Mouse (Mus musculus): Measurements from ENCODE around the gene Ctnna2. TPM values are rescaled to one million over a fixed set of nuclear protein-coding genes. Genes with fewer than 3 reads are reported as not detected.

Gene Ctnna2
- polyA plus RNA-seq, 1 experiment from 2014 or later: 1.6 TPM

DNA sequence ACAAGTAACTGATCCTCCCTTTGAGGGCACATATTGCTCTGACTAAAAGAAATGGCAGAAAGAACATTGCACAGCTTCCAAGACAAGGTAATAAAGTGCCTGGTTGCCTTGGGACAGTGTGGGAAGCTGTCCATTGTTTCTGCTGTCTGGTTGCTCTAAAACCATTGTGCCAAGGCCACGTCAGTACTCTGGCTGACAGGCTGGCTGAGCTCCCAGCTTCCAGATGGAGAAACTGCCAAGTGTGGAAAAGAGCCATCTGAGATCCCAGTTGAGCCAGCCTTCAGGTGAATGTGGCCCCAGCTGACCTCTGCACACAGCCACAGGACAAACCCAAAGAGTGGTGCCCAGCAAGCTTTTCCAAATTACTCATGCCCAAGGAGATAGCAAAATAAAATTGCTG is 504.1 kb downstream of the Ctnna2 start:
- Histone ChIP-seq H3K27ac (no peak overlapping the region), H3K9ac (no peak overlapping the region), H3K9me3 (replicated peaks) (no peaks in the 10 kb centered on the region), H3K4me3 (no peak overlapping the region), H3K36me3 (no peaks in the 10 kb centered on the region), H3K27me3 (no peaks in the 10 kb centered on the region), H3K4me2 (no peak overlapping the region), H3K4me1 (replicated peaks) (no peaks in the 10 kb centered on the region)
- no peak for ATAC-seq (replicated peaks; ENCODE audit: insufficient number of reproducible peaks, insufficient read depth, low FRiP score, low read depth)
- WGBS: 22% methylated on average over 1 of the region's 1 CpGs

GRCm38 (mm10) chr6:77473256-77473655 is 506.2 kb downstream of the Ctnna2 start:
- no peak overlapping the region for H3K4me3 ChIP-seq
- 72% methylated on average over 7 of the region's 7 CpGs for WGBS
- no peak for ATAC-seq (replicated peaks; ENCODE audit: insufficient number of reproducible peaks, insufficient read depth, low FRiP score, low read depth)

DNA sequence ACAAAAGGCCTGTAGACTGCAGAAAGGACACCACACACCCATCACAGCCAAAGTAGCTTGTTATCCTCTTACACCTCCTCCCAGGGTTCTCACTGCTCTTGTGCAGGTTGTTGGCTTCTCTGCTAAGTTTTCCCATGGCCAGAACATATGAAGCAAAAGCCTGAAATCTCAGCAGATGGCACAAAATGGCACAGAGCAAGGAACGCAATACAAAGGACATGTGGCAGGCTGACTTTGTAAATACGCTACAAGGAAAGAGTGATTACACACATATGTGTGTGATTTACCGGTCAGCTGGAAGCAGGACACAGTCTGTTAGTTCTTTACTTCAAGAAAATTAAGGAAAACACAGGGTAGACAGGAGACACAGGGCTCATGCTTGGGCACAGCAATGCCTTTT is 511.4 kb downstream of the Ctnna2 start:
- no peaks in the 10 kb centered on the region for H3K27me3 ChIP-seq
- no peak for ATAC-seq (replicated peaks; ENCODE audit: insufficient number of reproducible peaks, insufficient read depth, low FRiP score, low read depth)
- no peaks in the 10 kb centered on the region for H3K36me3 ChIP-seq
- no peak overlapping the region for H3K9ac ChIP-seq
- H3K27ac ChIP-seq: no peak overlapping the region
- H3K9me3 ChIP-seq (replicated peaks): no peaks in the 10 kb centered on the region
- no peaks in the 10 kb centered on the region for H3K4me1 ChIP-seq (replicated peaks)
- WGBS: 83% methylated on average over 3 of the region's 3 CpGs
- H3K4me2 ChIP-seq: no peak overlapping the region
- H3K4me3 ChIP-seq: no peak overlapping the region

More at GRCm38 (mm10) chr6:77473256-77473655, 506.2 kb downstream of the Ctnna2 start:
- Histone ChIP-seq H3K36me3 (no peaks in the 10 kb centered on the region), H3K4me1 (replicated peaks) (no peaks in the 10 kb centered on the region), H3K9ac (no peak overlapping the region), H3K9me3 (replicated peaks) (no peaks in the 10 kb centered on the region), H3K27ac (no peak overlapping the region), H3K27me3 (no peaks in the 10 kb centered on the region), H3K4me2 (no peak overlapping the region)

GRCm38 (mm10) chr6:77462737-77463136 is 516.8 kb downstream of the Ctnna2 start:
- WGBS: 31% methylated on average over 1 of the region's 1 CpGs

GRCm38 (mm10) chr6:77457919-77458318 is 521.6 kb downstream of the Ctnna2 start:
- Histone ChIP-seq H3K4me1 (replicated peaks) (no peaks in the 10 kb centered on the region), H3K4me3 (no peak overlapping the region), H3K27me3 (no peaks in the 10 kb centered on the region), H3K9ac (no peak overlapping the region), H3K36me3 (no peaks in the 10 kb centered on the region), H3K27ac (no peak overlapping the region), H3K4me2 (no peak overlapping the region), H3K9me3 (replicated peaks) (no peaks in the 10 kb centered on the region)
- ATAC-seq (replicated peaks; ENCODE audit: insufficient number of reproducible peaks, insufficient read depth, low FRiP score, low read depth): no peak
- WGBS: 56% methylated on average over 2 of the region's 2 CpGs

More at GRCm38 (mm10) chr6:77462737-77463136, 516.8 kb downstream of the Ctnna2 start:
- no peak for ATAC-seq (replicated peaks; ENCODE audit: insufficient number of reproducible peaks, insufficient read depth, low FRiP score, low read depth)
- Histone ChIP-seq H3K9me3 (replicated peaks) (no peaks in the 10 kb centered on the region), H3K9ac (no peak overlapping the region), H3K27ac (no peak overlapping the region), H3K36me3 (no peaks in the 10 kb centered on the region), H3K4me1 (replicated peaks) (no peaks in the 10 kb centered on the region), H3K27me3 (no peaks in the 10 kb centered on the region), H3K4me2 (no peak overlapping the region), H3K4me3 (no peak overlapping the region)

GRCm38 (mm10) chr6:77446861-77447260 is 532.6 kb downstream of the Ctnna2 start:
- ATAC-seq (replicated peaks; ENCODE audit: insufficient number of reproducible peaks, insufficient read depth, low FRiP score, low read depth): no peak

GRCm38 (mm10) chr6:77443906-77444305 is 535.6 kb downstream of the Ctnna2 start:
- no peak for ATAC-seq (replicated peaks; ENCODE audit: insufficient number of reproducible peaks, insufficient read depth, low FRiP score, low read depth)

More at GRCm38 (mm10) chr6:77446861-77447260, 532.6 kb downstream of the Ctnna2 start:
- Histone ChIP-seq H3K4me1 (replicated peaks) (no peaks in the 10 kb centered on the region), H3K4me3 (no peak overlapping the region), H3K9me3 (replicated peaks) (no peaks in the 10 kb centered on the region), H3K27me3 (no peaks in the 10 kb centered on the region), H3K9ac (no peak overlapping the region), H3K4me2 (no peak overlapping the region), H3K27ac (no peak overlapping the region), H3K36me3 (no peaks in the 10 kb centered on the region)
- WGBS: 75% methylated on average over 1 of the region's 1 CpGs

DNA sequence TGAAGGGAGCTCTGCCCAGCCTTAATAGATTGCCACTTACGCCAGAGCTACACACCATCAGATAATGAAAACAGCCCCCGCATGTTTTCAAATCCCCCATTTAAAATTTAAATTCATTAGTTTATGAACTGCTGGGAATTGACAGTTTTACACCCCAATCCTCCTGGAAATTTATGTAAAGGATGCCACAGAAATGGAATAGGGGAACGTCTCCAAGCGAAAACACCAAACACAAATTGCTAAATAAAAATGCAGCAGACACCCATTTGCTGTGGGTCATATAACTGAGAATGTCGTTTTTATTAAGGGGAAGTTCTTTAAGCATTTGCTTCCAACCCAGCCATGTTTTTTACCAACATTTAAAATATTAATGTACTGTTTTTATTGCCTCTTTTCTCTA is 538.4 kb downstream of the Ctnna2 start:
- ATAC-seq (replicated peaks; ENCODE audit: insufficient number of reproducible peaks, insufficient read depth, low FRiP score, low read depth): no peak
- Histone ChIP-seq H3K27ac (no peak overlapping the region), H3K27me3 (no peaks in the 10 kb centered on the region), H3K4me2 (no peak overlapping the region), H3K9ac (no peak overlapping the region), H3K9me3 (replicated peaks) (no peaks in the 10 kb centered on the region), H3K36me3 (no peaks in the 10 kb centered on the region), H3K4me1 (replicated peaks) (no peaks in the 10 kb centered on the region), H3K4me3 (no peak overlapping the region)
- WGBS: 73% methylated on average over 5 of the region's 5 CpGs

More at GRCm38 (mm10) chr6:77443906-77444305, 535.6 kb downstream of the Ctnna2 start:
- no peak overlapping the region for H3K4me3 ChIP-seq
- no peak overlapping the region for H3K27ac ChIP-seq
- no peaks in the 10 kb centered on the region for H3K9me3 ChIP-seq (replicated peaks)
- no peaks in the 10 kb centered on the region for H3K4me1 ChIP-seq (replicated peaks)
- H3K4me2 ChIP-seq: no peak overlapping the region
- no peaks in the 10 kb centered on the region for H3K36me3 ChIP-seq
- no peaks in the 10 kb centered on the region for H3K27me3 ChIP-seq
- WGBS: 76% methylated on average over 11 of the region's 11 CpGs
- H3K9ac ChIP-seq: no peak overlapping the region

- ATAC-seq (replicated peaks; ENCODE audit: insufficient number of reproducible peaks, insufficient read depth, low FRiP score, low read depth): no peak
- no peak overlapping the region for H3K9ac ChIP-seq
- no peaks in the 10 kb centered on the region for H3K9me3 ChIP-seq (replicated peaks)
- no peaks in the 10 kb centered on the region for H3K4me1 ChIP-seq (replicated peaks)
- H3K36me3 ChIP-seq: no peaks in the 10 kb centered on the region
- no peak overlapping the region for H3K27ac ChIP-seq
- no peak overlapping the region for H3K4me3 ChIP-seq
- no peaks in the 10 kb centered on the region for H3K27me3 ChIP-seq
- H3K4me2 ChIP-seq: no peak overlapping the region
- 55% methylated on average over 4 of the region's 4 CpGs for WGBS
Observed at GRCm38 (mm10) chr6:77430381-77430780, 549.1 kb downstream of the Ctnna2 start.

- Histone ChIP-seq H3K36me3 (no peaks in the 10 kb centered on the region), H3K27me3 (no peaks in the 10 kb centered on the region), H3K27ac (no peak overlapping the region), H3K4me3 (no peak overlapping the region), H3K9ac (no peak overlapping the region), H3K4me1 (replicated peaks) (no peaks in the 10 kb centered on the region), H3K9me3 (replicated peaks) (no peaks in the 10 kb centered on the region), H3K4me2 (no peak overlapping the region)
- no peak for ATAC-seq (replicated peaks; ENCODE audit: insufficient number of reproducible peaks, insufficient read depth, low FRiP score, low read depth)
Observed at GRCm38 (mm10) chr6:77425746-77426145, 553.8 kb downstream of the Ctnna2 start.

DNA sequence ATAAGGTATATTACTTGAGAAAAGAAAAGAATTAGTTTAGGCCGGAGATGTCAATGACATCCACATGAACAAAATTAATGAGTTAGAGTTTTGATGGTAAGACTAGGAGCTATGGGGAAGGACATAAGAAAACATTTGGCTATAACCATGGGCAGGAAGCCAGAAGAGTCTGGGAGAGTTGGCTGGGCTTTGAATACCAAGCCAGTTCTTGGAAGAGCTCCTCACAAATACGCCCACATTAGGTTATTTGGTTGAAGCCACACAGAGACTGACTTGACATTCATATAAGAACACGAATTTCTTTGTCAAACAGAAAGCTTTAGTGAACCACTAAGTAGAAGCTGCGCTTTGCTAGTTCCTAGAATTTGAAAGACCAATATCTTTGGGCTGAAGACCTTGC is 554.7 kb downstream of the Ctnna2 start:
- H3K4me2 ChIP-seq: no peak overlapping the region
- H3K27me3 ChIP-seq: no peaks in the 10 kb centered on the region
- H3K36me3 ChIP-seq: no peaks in the 10 kb centered on the region
- no peak overlapping the region for H3K4me3 ChIP-seq
- ATAC-seq (replicated peaks; ENCODE audit: insufficient number of reproducible peaks, insufficient read depth, low FRiP score, low read depth): no peak
- no peak overlapping the region for H3K9ac ChIP-seq
- WGBS: 65% methylated on average over 4 of the region's 4 CpGs
- no peak overlapping the region for H3K27ac ChIP-seq
- no peaks in the 10 kb centered on the region for H3K4me1 ChIP-seq (replicated peaks)
- H3K9me3 ChIP-seq (replicated peaks): no peaks in the 10 kb centered on the region

- H3K4me3 ChIP-seq: no peak overlapping the region
- WGBS: 59% methylated on average over 3 of the region's 3 CpGs
- H3K9ac ChIP-seq: no peak overlapping the region
- no peak overlapping the region for H3K27ac ChIP-seq
- H3K4me2 ChIP-seq: no peak overlapping the region
- no peaks in the 10 kb centered on the region for H3K27me3 ChIP-seq
- no peaks in the 10 kb centered on the region for H3K4me1 ChIP-seq (replicated peaks)
- H3K36me3 ChIP-seq: no peaks in the 10 kb centered on the region
- no peak for ATAC-seq (replicated peaks; ENCODE audit: insufficient number of reproducible peaks, insufficient read depth, low FRiP score, low read depth)
- no peaks in the 10 kb centered on the region for H3K9me3 ChIP-seq (replicated peaks)
Observed at GRCm38 (mm10) chr6:77421564-77422139, 557.8 kb downstream of the Ctnna2 start.
